Mouse (Mus musculus): ENCODE data around the gene Mcm9. TPM values are rescaled to one million over a fixed set of nuclear protein-coding genes. Genes with fewer than 3 reads are reported as not detected.

The Mcm9 gene
- total and polyA plus RNA-seq, 3 experiments, result 1.3 to 4.0 (median 2.3) TPM

GRCm38 (mm10) chr10:53608274-53608673 lies 22.0 kb downstream of the Mcm9 start:
- peaks cover 1% of the 10 kb centered on the region; the same call in 1 of the 2 replicates for H3K79me2 ChIP-seq (replicated peaks; ENCODE audit: control insufficient read depth, insufficient read depth, low read length)
- DNase-seq, result no peak
- 82% methylated on average over 2 of the region's 2 CpGs for WGBS
- no peaks in the 10 kb centered on the region for H3K4me1 ChIP-seq (ENCODE audit: control insufficient read depth, insufficient read depth, low read length)
- H3K36me3 ChIP-seq (ENCODE audit: control insufficient read depth, insufficient read depth, low read length), result peaks cover 6% of the 10 kb centered on the region
- H3K27ac ChIP-seq, result no peak overlapping the region
- no peak overlapping the region for H3K4me3 ChIP-seq
- no peaks in the 10 kb centered on the region for H3K27me3 ChIP-seq (ENCODE audit: control insufficient read depth, insufficient read depth, low read length)
- TF ChIP-seq POLR2A (IDR thresholded peaks at IDR 0.05; ENCODE audit: insufficient read depth, low read depth, low read length) (no peak), EP300 (IDR thresholded peaks at IDR 0.05; ENCODE audit: insufficient read depth, low read depth, low read length) (no peak), CTCF (IDR thresholded peaks at IDR 0.05) (no peak)
- H3K9ac ChIP-seq (ENCODE audit: low read depth, low read length), result no peak overlapping the region
- intact Hi-C loops (cut with DNase I), result loop anchor here (10.0 kb wide), 1 partner anchor 263 kb away; no protein-coding TSS in a partner anchor

DNA sequence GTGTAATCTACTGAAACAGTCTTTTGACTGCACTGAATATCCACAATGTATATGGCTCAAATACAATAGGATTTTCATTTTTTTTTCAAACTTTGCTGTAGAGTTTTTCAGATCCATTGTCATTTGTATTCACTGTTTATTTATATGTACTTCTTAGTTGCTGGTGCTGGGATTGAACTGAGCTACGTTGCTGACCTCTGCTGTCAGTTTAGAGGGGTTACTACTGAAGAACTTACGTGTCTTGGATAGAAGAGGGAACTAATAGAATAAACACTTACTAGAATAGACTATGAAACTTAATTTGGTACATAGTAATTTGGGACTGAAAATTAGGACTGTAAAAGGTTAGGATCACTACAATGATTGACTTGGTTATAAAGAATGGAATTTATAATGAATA lies 24.9 kb downstream of the Mcm9 start:
- no peak overlapping the region for H3K4me3 ChIP-seq
- no peak overlapping the region for H3K27ac ChIP-seq
- H3K27me3 ChIP-seq (ENCODE audit: control insufficient read depth, insufficient read depth, low read length), result no peaks in the 10 kb centered on the region
- H3K79me2 ChIP-seq (replicated peaks; ENCODE audit: control insufficient read depth, insufficient read depth, low read length), result peaks cover 1% of the 10 kb centered on the region; the same call in 1 of the 2 replicates
- H3K4me1 ChIP-seq (ENCODE audit: control insufficient read depth, insufficient read depth, low read length), result no peaks in the 10 kb centered on the region
- no peak for DNase-seq
- intact Hi-C loops (cut with DNase I), result loop anchor here (10.0 kb wide), 1 partner anchor 261 kb away; no protein-coding TSS in a partner anchor
- WGBS, result 62% methylated on average over 2 of the region's 2 CpGs
- no peak overlapping the region for H3K9ac ChIP-seq (ENCODE audit: low read depth, low read length)
- peaks cover 4% of the 10 kb centered on the region for H3K36me3 ChIP-seq (ENCODE audit: control insufficient read depth, insufficient read depth, low read length)
- TF ChIP-seq POLR2A (IDR thresholded peaks at IDR 0.05; ENCODE audit: insufficient read depth, low read depth, low read length), result no peak
- no peak for TF ChIP-seq EP300 (IDR thresholded peaks at IDR 0.05; ENCODE audit: insufficient read depth, low read depth, low read length)
- peak; percentile 31; the same call in 1 of the 2 replicates for TF ChIP-seq CTCF (IDR thresholded peaks at IDR 0.05)

DNA sequence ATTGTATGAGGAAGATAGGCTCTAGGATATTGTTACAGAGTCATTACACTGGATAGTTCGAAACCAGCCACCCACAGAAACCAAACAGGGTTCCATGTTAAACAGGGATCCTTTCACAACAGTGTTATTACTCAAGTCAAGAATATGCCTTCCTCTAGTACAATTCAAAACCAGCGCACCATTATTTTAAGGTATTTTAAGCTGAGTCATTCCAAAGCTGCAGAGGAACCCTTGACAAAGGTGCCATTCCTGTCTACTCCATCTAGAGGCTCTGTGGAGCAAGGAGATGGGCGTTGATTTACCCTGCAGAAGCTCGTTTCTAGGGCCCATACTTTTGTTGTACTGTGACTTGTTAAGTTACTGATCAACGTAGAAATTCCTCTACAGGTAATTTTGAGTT lies 31.4 kb downstream of the Mcm9 start:
- 74% methylated on average over 5 of the region's 5 CpGs for WGBS
- Histone ChIP-seq H3K36me3 (ENCODE audit: control insufficient read depth, insufficient read depth, low read length) (peaks cover 15% of the 10 kb centered on the region), H3K79me2 (replicated peaks; ENCODE audit: control insufficient read depth, insufficient read depth, low read length) (no peaks in the 10 kb centered on the region; the same call in 1 of the 2 replicates), H3K27ac (no peak overlapping the region), H3K4me3 (no peak overlapping the region), H3K27me3 (ENCODE audit: control insufficient read depth, insufficient read depth, low read length) (no peaks in the 10 kb centered on the region), H3K4me1 (ENCODE audit: control insufficient read depth, insufficient read depth, low read length) (peaks cover 4% of the 10 kb centered on the region), H3K9ac (ENCODE audit: low read depth, low read length) (no peak overlapping the region)
- DNase-seq, result no peak
- TF ChIP-seq EP300 (IDR thresholded peaks at IDR 0.05; ENCODE audit: insufficient read depth, low read depth, low read length), result no peak
- TF ChIP-seq CTCF (IDR thresholded peaks at IDR 0.05), result no peak
- no peak for TF ChIP-seq POLR2A (IDR thresholded peaks at IDR 0.05; ENCODE audit: insufficient read depth, low read depth, low read length)
- intact Hi-C loops (cut with DNase I), result no loop called here

DNA sequence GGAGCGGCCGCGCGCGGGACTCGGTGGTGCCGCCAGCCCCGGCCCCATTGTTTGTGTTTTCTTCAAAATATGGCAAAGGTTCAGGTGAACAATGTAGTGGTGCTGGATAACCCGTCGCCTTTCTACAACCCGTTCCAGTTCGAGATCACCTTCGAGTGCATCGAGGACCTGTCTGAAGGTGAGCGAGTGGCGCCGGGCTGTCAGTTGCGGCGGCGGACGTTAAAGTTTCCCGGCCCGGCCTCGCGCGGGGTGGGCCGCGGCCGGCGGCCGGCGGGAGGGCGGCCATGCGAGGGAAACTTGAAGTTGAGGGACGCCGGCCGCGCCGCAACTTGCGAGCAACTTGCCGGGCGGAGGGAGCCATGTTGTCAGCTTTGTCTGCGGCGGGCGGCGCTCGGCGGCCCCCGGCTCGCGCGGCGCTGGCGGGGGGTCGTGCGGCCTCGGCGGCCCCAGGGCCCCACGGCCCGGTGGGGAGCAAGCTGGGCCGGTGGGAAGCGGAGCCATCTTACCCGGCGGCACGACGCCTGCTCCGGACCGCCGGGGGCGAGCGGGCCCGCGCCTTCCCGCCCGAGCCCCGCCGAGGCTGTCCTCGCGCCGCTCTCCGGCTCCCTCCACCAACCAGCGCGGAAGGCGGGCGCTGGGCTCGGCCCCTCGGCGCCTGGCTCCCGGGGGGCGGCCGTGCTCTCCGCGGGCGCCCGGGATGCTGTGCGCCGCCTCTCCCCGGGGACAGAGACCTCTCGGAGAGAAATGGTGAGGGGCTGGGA lies 32.9 kb downstream of the Mcm9 start:
- H3K4me1 ChIP-seq (ENCODE audit: control insufficient read depth, insufficient read depth, low read length), result peaks cover 4% of the 10 kb centered on the region
- peak overlapping the region; percentile 81 for H3K9ac ChIP-seq (ENCODE audit: low read depth, low read length)
- DNase-seq, result peak; percentile 63 to 71
- peak overlapping the region; percentile 88 for H3K27ac ChIP-seq
- TF ChIP-seq POLR2A (IDR thresholded peaks at IDR 0.05; ENCODE audit: insufficient read depth, low read depth, low read length), result no peak
- TF ChIP-seq CTCF (IDR thresholded peaks at IDR 0.05), result no peak
- TF ChIP-seq EP300 (IDR thresholded peaks at IDR 0.05; ENCODE audit: insufficient read depth, low read depth, low read length), result no peak
- H3K27me3 ChIP-seq (ENCODE audit: control insufficient read depth, insufficient read depth, low read length), result no peaks in the 10 kb centered on the region
- WGBS, result under 1% methylated on average over 98 of the region's 99 CpGs
- intact Hi-C loops (cut with DNase I), result no loop called here
- H3K36me3 ChIP-seq (ENCODE audit: control insufficient read depth, insufficient read depth, low read length), result peaks cover 15% of the 10 kb centered on the region
- H3K4me3 ChIP-seq, result peak overlapping the region; percentile 91
- no peaks in the 10 kb centered on the region; the same call in 1 of the 2 replicates for H3K79me2 ChIP-seq (replicated peaks; ENCODE audit: control insufficient read depth, insufficient read depth, low read length)

GRCm38 (mm10) chr10:53596677-53597120 lies 33.5 kb downstream of the Mcm9 start, which contains the start of gene Asf1a:
TSS of gene Asf1a (plus strand) at chr10:53596757.
- peak within 1 kb of the TSS; percentile 91 for H3K4me3 ChIP-seq
- intact Hi-C loops (cut with DNase I), result loop anchor here (1.0 kb wide), 1 partner anchor 33 kb away; no protein-coding TSS in a partner anchor

More at GRCm38 (mm10) chr10:53596677-53597120, 33.5 kb downstream of the Mcm9 start, which contains the start of gene Asf1a:
- peak; percentile 94 to 98 for DNase-seq
- peaks cover 15% of the 10 kb centered on the region for H3K36me3 ChIP-seq (ENCODE audit: control insufficient read depth, insufficient read depth, low read length)
- under 1% methylated on average over 36 of the region's 52 CpGs for WGBS
- peak within 1 kb of the TSS; percentile 82 for H3K9ac ChIP-seq (ENCODE audit: low read depth, low read length)
- no peaks in the 10 kb centered on the region for H3K27me3 ChIP-seq (ENCODE audit: control insufficient read depth, insufficient read depth, low read length)
- peak within 1 kb of the TSS; percentile 93 for H3K27ac ChIP-seq
- H3K79me2 ChIP-seq (replicated peaks; ENCODE audit: control insufficient read depth, insufficient read depth, low read length), result no peaks in the 10 kb centered on the region; the same call in 1 of the 2 replicates
- H3K4me1 ChIP-seq (ENCODE audit: control insufficient read depth, insufficient read depth, low read length), result peaks cover 4% of the 10 kb centered on the region
- TF ChIP-seq EP300 (IDR thresholded peaks at IDR 0.05; ENCODE audit: insufficient read depth, low read depth, low read length) (peak; percentile 80), CTCF (IDR thresholded peaks at IDR 0.05) (peak; percentile 72), POLR2A (IDR thresholded peaks at IDR 0.05; ENCODE audit: insufficient read depth, low read depth, low read length) (peak; percentile 70)
